Comparison of ENCODE assay signal across 8 mouse cellular contexts in genomic region chr11:116658238-116658637, GRCm38 (mm10). TPM values are rescaled to one million over a fixed set of nuclear protein-coding genes. Genes with fewer than 3 reads are reported as not detected.
A peak's percentile ranks its signal among the peaks of the same experiment; 100 is the strongest.
DNase-seq lines count a peak whose midpoint lies in the region; ATAC-seq and TF ChIP-seq lines count a peak whose summit lies in the region.

No protein-coding gene starts in this region.

- H3K9me3 ChIP-seq in kidney, postnatal 0 days (replicated peaks; ENCODE audit: low read length) = no peaks in the 10 kb centered on the region
- no peaks in the 10 kb centered on the region for H3K9me3 ChIP-seq in embryonic facial prominence, embryonic 11.5 days (replicated peaks; ENCODE audit: control insufficient read depth, low read length)
- no peaks in the 10 kb centered on the region for H3K9me3 ChIP-seq in hindbrain, embryonic 15.5 days
- H3K9me3 ChIP-seq in midbrain, embryonic 16.5 days (replicated peaks; ENCODE audit: control insufficient read depth, low read length, poor library complexity, severe bottlenecking) = no peaks in the 10 kb centered on the region

- no peak overlapping the region for H3K4me3 ChIP-seq in kidney, postnatal 0 days (replicated peaks; ENCODE audit: low read depth, low read length)
- no peak overlapping the region for H3K4me3 ChIP-seq in embryonic facial prominence, embryonic 11.5 days (ENCODE audit: low read depth, low read length)
- H3K4me3 ChIP-seq in hindbrain, embryonic 15.5 days = peak overlapping the region; percentile 32; the same call in 1 of the 2 replicates
- no peak overlapping the region for H3K4me3 ChIP-seq in midbrain, embryonic 16.5 days (ENCODE audit: low read depth, low read length)

- peak overlapping the region; percentile 66; the same call in 1 of the 2 replicates for H3K27ac ChIP-seq in kidney, postnatal 0 days
- H3K27ac ChIP-seq in embryonic facial prominence, embryonic 11.5 days (replicated peaks; ENCODE audit: low read depth, low read length) = peak overlapping the region; percentile 28; the same call in 1 of the 2 replicates
- H3K27ac ChIP-seq in hindbrain, embryonic 15.5 days (replicated peaks) = no peak overlapping the region; the same call in 1 of the 2 replicates
- no peak overlapping the region for H3K27ac ChIP-seq in midbrain, embryonic 16.5 days (ENCODE audit: low read length)

- H3K36me3 ChIP-seq in kidney, postnatal 0 days (ENCODE audit: insufficient read depth, low read length) = no peaks in the 10 kb centered on the region
- H3K36me3 ChIP-seq in embryonic facial prominence, embryonic 11.5 days (replicated peaks; ENCODE audit: control insufficient read depth, insufficient read depth, low read depth, low read length) = no peaks in the 10 kb centered on the region
- no peaks in the 10 kb centered on the region for H3K36me3 ChIP-seq in hindbrain, embryonic 15.5 days
- H3K36me3 ChIP-seq in midbrain, embryonic 16.5 days (ENCODE audit: control insufficient read depth, insufficient read depth, low read length) = no peaks in the 10 kb centered on the region

- H3K9ac ChIP-seq in kidney, postnatal 0 days (ENCODE audit: low read depth, low read length) = no peak overlapping the region
- peak overlapping the region; percentile 26; the same call in 1 of the 2 replicates for H3K9ac ChIP-seq in embryonic facial prominence, embryonic 11.5 days (replicated peaks; ENCODE audit: low read length)
- H3K9ac ChIP-seq in hindbrain, embryonic 15.5 days = no peak overlapping the region
- H3K9ac ChIP-seq in midbrain, embryonic 16.5 days (ENCODE audit: low read depth, low read length) = no peak overlapping the region

- ATAC-seq in kidney, postnatal 0 days (replicated peaks; ENCODE audit: low FRiP score, low read depth) = no peak; the same call in 1 of the 2 replicates
- no peak for ATAC-seq in embryonic facial prominence, embryonic 11.5 days (replicated peaks; ENCODE audit: insufficient number of reproducible peaks, low FRiP score, low TSS enrichment, low read depth)
- ATAC-seq in hindbrain, embryonic 15.5 days (ENCODE audit: low FRiP score, low read depth) = no peak
- no peak for ATAC-seq in midbrain, embryonic 16.5 days

- no peak for TF ChIP-seq CTCF in kidney, postnatal 0 days (IDR thresholded peaks at IDR 0.05; ENCODE audit: low read depth)

- H3K4me2 ChIP-seq in kidney, postnatal 0 days (ENCODE audit: low read length) = 0 out of 2 replicates have a peak overlapping the region, but pooled peaks have one; percentile 4
- H3K4me2 ChIP-seq in embryonic facial prominence, embryonic 11.5 days (ENCODE audit: low read depth, low read length) = peak overlapping the region; percentile 5; the same call in 1 of the 2 replicates
- H3K4me2 ChIP-seq in hindbrain, embryonic 15.5 days = peak overlapping the region; percentile 56
- peak overlapping the region; percentile 27; the same call in 1 of the 2 replicates for H3K4me2 ChIP-seq in midbrain, embryonic 16.5 days (ENCODE audit: low read length)

- peaks cover 3% of the 10 kb centered on the region; the same call in 1 of the 2 replicates for H3K27me3 ChIP-seq in kidney, postnatal 0 days (ENCODE audit: insufficient read depth, low read length)
- peaks cover 12% of the 10 kb centered on the region for H3K27me3 ChIP-seq in embryonic facial prominence, embryonic 11.5 days (ENCODE audit: control insufficient read depth, insufficient read depth, low read length)
- no peaks in the 10 kb centered on the region for H3K27me3 ChIP-seq in hindbrain, embryonic 15.5 days
- no peaks in the 10 kb centered on the region for H3K27me3 ChIP-seq in midbrain, embryonic 16.5 days (ENCODE audit: control insufficient read depth, insufficient read depth, low read depth, low read length)

- DNase-seq in kidney, postnatal 0 days (ENCODE audit: low spot score) = peak; percentile 57
- DNase-seq in kidney, postnatal 14 days = no peak
- no peak for DNase-seq in embryonic facial prominence, embryonic 11.5 days (ENCODE audit: low spot score)
- DNase-seq in spleen, adult 12 weeks (ENCODE audit: low spot score) = no peak
- no peak for DNase-seq in cerebellum, postnatal 14 days
- no peak for DNase-seq in spleen, postnatal 14 days (ENCODE audit: low spot score in 2 of 2)

- WGBS in kidney, postnatal 0 days = 56% methylated on average over 10 of the region's 10 CpGs
- WGBS in embryonic facial prominence, embryonic 11.5 days = 64% methylated on average over 10 of the region's 10 CpGs
- WGBS in hindbrain, embryonic 15.5 days = 59% methylated on average over 10 of the region's 10 CpGs
- 55% methylated on average over 10 of the region's 10 CpGs for WGBS in midbrain, embryonic 16.5 days

- peaks cover 27% of the 10 kb centered on the region for H3K4me1 ChIP-seq in kidney, postnatal 0 days (replicated peaks; ENCODE audit: insufficient read depth, low read length)
- H3K4me1 ChIP-seq in embryonic facial prominence, embryonic 11.5 days (ENCODE audit: control insufficient read depth, insufficient read depth, low read length) = peaks cover 9% of the 10 kb centered on the region
- peaks cover 72% of the 10 kb centered on the region for H3K4me1 ChIP-seq in hindbrain, embryonic 15.5 days (replicated peaks)
- H3K4me1 ChIP-seq in midbrain, embryonic 16.5 days (ENCODE audit: control insufficient read depth, insufficient read depth, low read length) = peaks cover 43% of the 10 kb centered on the region

RNA-seq across cellular contexts. Expression of gene Cygb, which starts 4.1 kb away (rescaled TPM):
- 35.2 and 37.5 TPM in 2 replicates for polyA plus RNA-seq in kidney, postnatal 0 days (2015; fragmentation: Nextera tagmentation; extraction: Ambion mirVana)
- 3.5 and 3.8 TPM in 2 replicates for polyA plus RNA-seq in embryonic facial prominence, embryonic 11.5 days (2014; fragmentation: Nextera tagmentation; extraction: Ambion mirVana)
- polyA plus RNA-seq in hindbrain, embryonic 15.5 days (2015; fragmentation: Nextera tagmentation; extraction: Ambion mirVana) = 25.7 and 29.1 TPM in 2 replicates
- 26.4 and 29.3 TPM in 2 replicates for polyA plus RNA-seq in midbrain, embryonic 16.5 days (2015; fragmentation: Nextera tagmentation; extraction: Ambion mirVana)

RNA-seq across cellular contexts. Expression of gene Prcd, which starts 4.9 kb away (rescaled TPM):
- polyA plus RNA-seq in kidney, postnatal 0 days (2015; fragmentation: Nextera tagmentation; extraction: Ambion mirVana) = 1.3 and 1.4 TPM in 2 replicates
- 0.43 and 0.77 TPM in 2 replicates for polyA plus RNA-seq in embryonic facial prominence, embryonic 11.5 days (2014; fragmentation: Nextera tagmentation; extraction: Ambion mirVana)
- 2.8 and 3.8 TPM in 2 replicates for polyA plus RNA-seq in hindbrain, embryonic 15.5 days (2015; fragmentation: Nextera tagmentation; extraction: Ambion mirVana)
- polyA plus RNA-seq in midbrain, embryonic 16.5 days (2015; fragmentation: Nextera tagmentation; extraction: Ambion mirVana) = 3.7 and 4.4 TPM in 2 replicates

RNA-seq across cellular contexts. Expression of gene Rhbdf2, which starts 31.4 kb away (rescaled TPM):
- 8.8 and 9.0 TPM in 2 replicates for polyA plus RNA-seq in kidney, postnatal 0 days (2015; fragmentation: Nextera tagmentation; extraction: Ambion mirVana)
- 2.8 and 3.1 TPM in 2 replicates for polyA plus RNA-seq in embryonic facial prominence, embryonic 11.5 days (2014; fragmentation: Nextera tagmentation; extraction: Ambion mirVana)
- 1.1 and 1.6 TPM in 2 replicates for polyA plus RNA-seq in hindbrain, embryonic 15.5 days (2015; fragmentation: Nextera tagmentation; extraction: Ambion mirVana)
- polyA plus RNA-seq in midbrain, embryonic 16.5 days (2015; fragmentation: Nextera tagmentation; extraction: Ambion mirVana) = 0.93 and 1.2 TPM in 2 replicates

Comparison
In these comparisons a context has a peak if more than half of its experiments do, and no peak if none do; other contexts are left out.
1. H3K27ac ChIP-seq: peak in kidney, postnatal 0 days (single experiment) and embryonic facial prominence, embryonic 11.5 days (single experiment); none in hindbrain, embryonic 15.5 days (single experiment) and midbrain, embryonic 16.5 days (single experiment).
2. H3K4me2 ChIP-seq: peak in every context shown above with its lines; median percentile 56 in hindbrain, embryonic 15.5 days; 27 in midbrain, embryonic 16.5 days; 5 in embryonic facial prominence, embryonic 11.5 days; 4 in kidney, postnatal 0 days.